Mouse (Mus musculus): ENCODE measurements at regions not wholly inside any gene's neighbourhood (a gene's known extent, or its start where the extent isn't known, plus 50 kb on each side); places are given as distances from the start of the nearest gene placed in this dataset.

DNA sequence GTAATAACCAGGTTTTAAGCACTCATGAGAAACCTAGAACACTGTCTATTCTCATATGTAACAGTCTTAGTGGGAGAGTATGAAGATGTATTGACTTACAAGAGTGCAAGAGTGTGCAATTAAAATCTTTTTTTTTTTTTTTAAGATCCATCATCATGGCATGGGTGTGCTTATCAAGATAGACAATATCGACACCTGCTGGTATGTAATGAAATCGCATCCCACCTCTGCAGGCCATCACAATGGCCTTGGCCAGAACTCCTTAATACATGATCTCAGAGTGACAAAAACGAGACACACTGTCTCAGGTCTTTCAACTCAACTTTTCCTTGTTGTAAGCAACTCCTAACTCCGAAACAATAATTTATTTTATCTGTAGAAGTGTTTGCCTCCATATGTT, 661.7 kb upstream of the Kdm8 start:
- no peak overlapping the region for H3K27ac ChIP-seq
- no peak overlapping the region for H3K4me3 ChIP-seq (replicated peaks)
- no peak overlapping the region for H3K4me2 ChIP-seq (replicated peaks)
- WGBS: 57% methylated on average over 4 of the region's 4 CpGs
- ATAC-seq: no peak
- no peak overlapping the region for H3K9ac ChIP-seq (replicated peaks)
- no peaks in the 10 kb centered on the region for H3K4me1 ChIP-seq (replicated peaks)
- no peaks in the 10 kb centered on the region for H3K36me3 ChIP-seq
- H3K27me3 ChIP-seq: no peaks in the 10 kb centered on the region
- no peaks in the 10 kb centered on the region for H3K9me3 ChIP-seq

DNA sequence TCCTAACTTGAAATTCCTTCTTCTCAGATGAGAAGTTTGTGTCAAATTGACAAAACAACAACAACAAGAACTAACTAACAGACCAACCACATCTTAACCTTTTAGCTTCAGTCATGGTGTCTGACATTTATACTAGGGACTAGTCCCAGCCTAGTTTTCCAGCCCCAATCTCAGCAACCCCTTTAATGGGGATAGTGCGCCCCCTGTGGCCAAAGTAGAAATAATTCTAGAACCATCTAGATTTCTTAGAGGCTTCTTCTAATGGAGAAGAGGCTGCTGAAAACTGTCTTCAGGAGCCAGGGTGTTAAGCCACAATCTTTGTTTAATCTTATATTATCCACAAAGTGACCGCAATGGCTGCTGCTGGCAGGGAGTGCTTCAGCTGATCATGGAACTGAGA, 659.5 kb upstream of the Kdm8 start:
- ATAC-seq: no peak
- H3K4me2 ChIP-seq (replicated peaks): no peak overlapping the region
- H3K9me3 ChIP-seq: no peaks in the 10 kb centered on the region
- H3K4me1 ChIP-seq (replicated peaks): no peaks in the 10 kb centered on the region
- H3K27ac ChIP-seq: no peak overlapping the region
- H3K9ac ChIP-seq (replicated peaks): no peak overlapping the region
- 80% methylated on average over 2 of the region's 2 CpGs for WGBS
- H3K27me3 ChIP-seq: no peaks in the 10 kb centered on the region
- H3K36me3 ChIP-seq: no peaks in the 10 kb centered on the region
- H3K4me3 ChIP-seq (replicated peaks): no peak overlapping the region

DNA sequence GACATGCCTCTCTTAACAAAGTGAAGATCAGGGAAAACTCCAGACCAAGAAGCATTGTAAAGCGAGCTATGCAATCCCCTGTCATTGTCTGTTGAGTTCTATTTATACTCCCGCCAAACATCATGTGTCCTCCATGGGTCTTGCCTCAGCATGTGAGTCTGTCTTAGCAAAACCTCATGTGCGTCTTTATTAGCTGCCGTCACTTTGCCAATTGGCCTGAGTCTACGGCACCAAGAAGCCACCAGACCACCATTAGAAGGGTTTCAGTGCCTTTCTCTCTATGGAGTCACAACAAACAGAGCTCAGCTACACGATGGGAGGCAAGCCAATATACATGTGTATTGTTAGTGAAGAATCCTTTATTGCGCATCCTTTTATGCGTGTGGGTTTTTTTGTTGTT, 658.6 kb upstream of the Kdm8 start:
- no peak overlapping the region for H3K27ac ChIP-seq
- WGBS: 91% methylated on average over 8 of the region's 8 CpGs
- ATAC-seq: no peak

DNA sequence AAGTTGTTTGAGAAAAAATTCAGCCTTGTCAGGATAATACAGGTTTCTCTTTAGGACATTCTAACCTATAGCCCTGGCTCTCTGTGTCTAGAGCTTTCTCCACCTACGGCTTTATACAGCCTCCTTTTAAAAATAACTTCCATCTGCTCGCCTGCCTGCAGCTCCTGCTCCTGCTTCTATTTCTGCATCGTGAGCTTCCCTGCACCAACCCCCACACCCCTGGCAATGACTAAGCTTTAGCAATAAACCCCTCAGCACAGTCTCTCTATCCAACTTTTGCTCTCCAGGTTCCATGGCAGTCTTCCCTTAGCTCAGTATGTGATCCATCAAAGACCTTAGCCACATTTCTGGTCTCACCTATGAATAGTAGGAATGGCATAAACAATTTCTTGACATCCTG, 655.7 kb upstream of the Kdm8 start:
- Histone ChIP-seq H3K27ac (no peak overlapping the region), H3K9ac (replicated peaks) (no peak overlapping the region), H3K36me3 (no peaks in the 10 kb centered on the region), H3K4me3 (replicated peaks) (no peak overlapping the region), H3K9me3 (no peaks in the 10 kb centered on the region), H3K4me2 (replicated peaks) (no peak overlapping the region), H3K4me1 (replicated peaks) (no peaks in the 10 kb centered on the region), H3K27me3 (no peaks in the 10 kb centered on the region)
- WGBS: 84% methylated on average over 3 of the region's 3 CpGs
- ATAC-seq: no peak

More for the DNA sequence above, 658.6 kb upstream of the Kdm8 start:
- H3K9ac ChIP-seq (replicated peaks): no peak overlapping the region
- H3K9me3 ChIP-seq: no peaks in the 10 kb centered on the region
- H3K4me2 ChIP-seq (replicated peaks): no peak overlapping the region
- H3K36me3 ChIP-seq: no peaks in the 10 kb centered on the region
- H3K27me3 ChIP-seq: no peaks in the 10 kb centered on the region
- no peak overlapping the region for H3K4me3 ChIP-seq (replicated peaks)
- no peaks in the 10 kb centered on the region for H3K4me1 ChIP-seq (replicated peaks)

DNA sequence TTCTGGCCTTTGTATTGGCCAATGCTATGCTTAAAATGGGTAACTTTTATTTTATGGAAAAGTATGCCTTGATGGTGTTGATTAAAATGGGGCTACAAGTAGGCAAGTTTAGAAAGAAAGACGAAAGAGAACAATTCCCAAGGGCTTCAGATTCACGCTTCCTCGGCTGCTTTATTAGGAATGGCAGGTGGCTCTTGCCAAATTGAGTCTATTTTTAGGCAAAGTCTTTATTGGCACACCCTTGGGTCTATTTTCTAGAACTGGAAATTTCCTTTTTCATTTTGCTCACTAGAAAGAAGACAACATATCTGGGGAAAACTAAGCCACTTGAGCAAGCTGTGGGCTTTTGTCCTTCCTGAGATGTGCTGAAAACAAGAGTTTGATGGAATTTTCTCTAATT, 641.4 kb upstream of the Kdm8 start:
- WGBS: 76% methylated on average over 3 of the region's 3 CpGs
- no peak for ATAC-seq
- no peak overlapping the region for H3K4me3 ChIP-seq (replicated peaks)

DNA sequence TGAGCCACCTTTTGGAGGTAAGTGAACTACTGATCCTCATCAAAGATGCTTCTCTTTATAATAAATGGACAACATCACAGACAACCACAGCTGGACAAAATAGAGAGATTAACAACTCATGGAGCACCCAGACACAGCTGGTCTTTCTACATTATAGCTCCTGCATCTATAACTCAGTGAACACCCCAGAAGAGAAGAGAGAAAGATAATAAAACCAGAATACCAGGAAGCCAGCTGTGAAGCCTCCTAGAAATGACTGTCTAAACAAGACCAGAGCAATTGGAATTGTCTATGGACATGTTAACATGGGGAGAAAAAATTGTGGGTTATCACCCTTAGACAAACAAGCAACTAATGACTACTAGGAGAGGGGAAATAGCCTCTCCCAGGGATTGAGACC, 609.8 kb upstream of the Kdm8 start:
- H3K27me3 ChIP-seq: no peaks in the 10 kb centered on the region
- H3K4me1 ChIP-seq (replicated peaks): no peaks in the 10 kb centered on the region
- no peak overlapping the region for H3K9ac ChIP-seq (replicated peaks)
- no peak overlapping the region for H3K27ac ChIP-seq
- ATAC-seq: no peak
- H3K4me2 ChIP-seq (replicated peaks): no peak overlapping the region
- no peaks in the 10 kb centered on the region for H3K36me3 ChIP-seq
- no peaks in the 10 kb centered on the region for H3K9me3 ChIP-seq
- H3K4me3 ChIP-seq (replicated peaks): no peak overlapping the region

More for the DNA sequence above, 641.4 kb upstream of the Kdm8 start:
- H3K4me1 ChIP-seq (replicated peaks): no peaks in the 10 kb centered on the region
- no peaks in the 10 kb centered on the region for H3K36me3 ChIP-seq
- H3K27me3 ChIP-seq: no peaks in the 10 kb centered on the region
- no peaks in the 10 kb centered on the region; the same call in 1 of the 2 replicates for H3K9me3 ChIP-seq
- no peak overlapping the region for H3K4me2 ChIP-seq (replicated peaks)
- no peak overlapping the region for H3K27ac ChIP-seq
- no peak overlapping the region for H3K9ac ChIP-seq (replicated peaks)

DNA sequence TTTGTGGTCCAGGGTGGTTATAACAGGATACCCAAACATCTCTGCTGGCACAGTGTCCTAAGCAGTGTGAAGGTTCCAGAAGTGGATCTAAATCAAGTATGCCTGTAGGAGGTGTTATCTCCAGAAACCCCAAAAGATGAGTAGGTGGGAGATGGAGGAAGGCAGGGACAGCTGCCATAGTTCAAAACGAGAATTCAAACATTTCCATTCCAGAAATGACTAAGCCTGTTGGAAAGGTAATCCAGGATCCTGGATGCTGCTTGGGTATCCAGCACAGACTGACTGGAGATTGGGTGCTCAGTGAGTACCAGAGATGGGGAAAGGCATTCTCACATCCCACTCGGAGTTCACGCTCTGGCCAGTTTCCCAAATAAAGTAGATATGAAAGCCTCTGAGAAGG, 607.9 kb upstream of the Kdm8 start:
- ATAC-seq: no peak
- Histone ChIP-seq H3K4me1 (replicated peaks) (no peaks in the 10 kb centered on the region), H3K36me3 (no peaks in the 10 kb centered on the region), H3K27ac (no peak overlapping the region), H3K4me2 (replicated peaks) (no peak overlapping the region), H3K4me3 (replicated peaks) (no peak overlapping the region), H3K27me3 (no peaks in the 10 kb centered on the region), H3K9ac (replicated peaks) (no peak overlapping the region), H3K9me3 (no peaks in the 10 kb centered on the region)
- 98% methylated on average over 3 of the region's 3 CpGs for WGBS

DNA sequence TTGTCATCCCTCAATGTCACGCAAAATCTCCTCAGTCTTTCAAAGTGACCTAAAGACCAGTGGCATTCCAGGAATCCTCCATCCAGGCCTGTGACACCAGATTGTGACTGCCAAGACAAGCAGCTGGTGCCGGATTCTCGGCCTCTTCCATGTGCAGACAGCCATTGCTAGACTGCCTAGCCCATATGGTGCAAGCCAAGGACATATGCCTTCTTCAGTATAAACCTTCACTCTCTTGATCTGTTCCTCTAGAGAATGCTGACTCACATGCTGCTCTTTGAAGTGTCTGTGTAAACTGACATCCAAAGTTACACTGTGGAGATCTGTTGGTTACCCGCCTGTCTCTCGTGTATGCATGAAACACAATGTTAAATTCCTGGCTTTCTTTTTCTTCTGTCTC, 589.4 kb upstream of the Kdm8 start:
- no peaks in the 10 kb centered on the region for H3K27me3 ChIP-seq
- H3K4me2 ChIP-seq (replicated peaks): no peak overlapping the region
- H3K4me3 ChIP-seq (replicated peaks): no peak overlapping the region
- no peak overlapping the region for H3K27ac ChIP-seq
- ATAC-seq: no peak
- no peaks in the 10 kb centered on the region for H3K36me3 ChIP-seq
- H3K9me3 ChIP-seq: no peaks in the 10 kb centered on the region
- 88% methylated on average over 5 of the region's 5 CpGs for WGBS
- no peak overlapping the region for H3K9ac ChIP-seq (replicated peaks)
- no peaks in the 10 kb centered on the region for H3K4me1 ChIP-seq (replicated peaks)

DNA sequence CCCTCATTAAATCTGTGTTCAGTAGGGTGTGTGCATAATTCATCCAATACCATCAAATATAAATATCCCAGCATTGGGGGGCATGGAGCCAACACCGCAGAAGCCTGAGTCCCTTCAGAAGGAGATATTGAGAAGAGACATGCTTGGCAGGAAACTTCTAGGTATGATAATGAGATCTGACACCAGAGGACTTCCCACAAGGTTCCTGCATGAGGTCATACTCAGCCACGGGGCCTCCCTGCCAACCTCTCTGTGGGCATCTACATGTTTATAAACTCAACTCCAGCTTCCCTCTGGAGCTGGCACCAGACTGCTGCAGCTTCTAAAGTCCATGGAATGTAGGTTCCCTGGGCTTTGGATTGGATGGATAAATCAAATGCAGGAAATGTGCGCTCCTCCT, 587.4 kb upstream of the Kdm8 start:
- ATAC-seq: no peak
- Histone ChIP-seq H3K4me3 (replicated peaks) (no peak overlapping the region), H3K9me3 (peaks cover under 1% of the 10 kb centered on the region; the same call in 1 of the 2 replicates), H3K4me2 (replicated peaks) (no peak overlapping the region), H3K9ac (replicated peaks) (no peak overlapping the region), H3K27me3 (no peaks in the 10 kb centered on the region), H3K27ac (no peak overlapping the region), H3K36me3 (no peaks in the 10 kb centered on the region), H3K4me1 (replicated peaks) (no peaks in the 10 kb centered on the region)
- WGBS: 87% methylated on average over 3 of the region's 3 CpGs

DNA sequence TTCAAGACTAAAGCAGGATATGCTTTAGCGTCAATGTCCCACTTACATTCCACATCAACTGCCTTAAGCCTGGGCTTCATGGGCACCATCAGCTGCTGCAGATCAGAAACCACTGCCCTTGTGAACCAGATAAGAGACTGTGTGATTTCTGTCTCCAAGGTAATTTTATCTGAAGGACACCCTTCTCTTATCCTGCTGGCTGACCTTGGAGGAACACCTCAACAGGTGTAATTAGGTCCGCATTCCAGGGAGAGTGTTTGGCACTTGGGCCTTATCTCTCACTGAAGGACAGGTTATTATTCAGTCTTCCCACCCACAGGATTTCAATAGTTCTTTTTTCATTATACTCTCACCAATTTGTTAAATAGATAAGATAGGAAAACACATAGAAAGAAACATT, 583.1 kb upstream of the Kdm8 start:
- no peak overlapping the region for H3K27ac ChIP-seq
- H3K4me1 ChIP-seq (replicated peaks): no peaks in the 10 kb centered on the region
- no peak overlapping the region for H3K4me3 ChIP-seq (replicated peaks)
- no peaks in the 10 kb centered on the region for H3K36me3 ChIP-seq
- no peak for ATAC-seq
- H3K9me3 ChIP-seq: peaks cover 6% of the 10 kb centered on the region
- H3K27me3 ChIP-seq: no peaks in the 10 kb centered on the region
- 100% methylated on average over 2 of the region's 2 CpGs for WGBS
- no peak overlapping the region for H3K4me2 ChIP-seq (replicated peaks)
- H3K9ac ChIP-seq (replicated peaks): no peak overlapping the region

DNA sequence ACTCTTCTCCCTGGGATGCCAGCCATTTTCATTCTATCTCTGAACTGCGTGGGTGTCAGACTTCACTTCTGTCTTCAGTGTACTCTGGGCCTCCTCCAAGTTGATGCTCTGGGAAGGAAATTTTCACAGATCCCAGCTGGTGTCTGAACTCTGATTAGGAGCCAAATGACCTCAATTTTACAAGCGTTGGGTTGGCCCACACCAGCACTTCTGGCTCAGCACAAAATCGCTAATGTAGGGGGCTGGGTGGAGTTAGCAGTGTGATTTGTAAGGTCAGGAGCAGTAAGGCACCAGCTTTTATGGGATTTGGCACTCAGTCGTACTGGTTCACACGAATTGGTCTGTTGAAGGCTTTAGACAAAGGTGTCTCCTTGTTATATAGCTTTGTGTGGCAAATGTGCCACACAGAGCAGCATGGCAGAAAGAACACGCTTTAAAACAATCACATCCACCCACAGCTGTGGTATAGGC, 576.3 kb upstream of the Kdm8 start:
- Histone ChIP-seq H3K4me2 (replicated peaks) (no peak overlapping the region), H3K4me3 (replicated peaks) (no peak overlapping the region), H3K9me3 (no peaks in the 10 kb centered on the region), H3K9ac (replicated peaks) (no peak overlapping the region), H3K27ac (no peak overlapping the region), H3K36me3 (no peaks in the 10 kb centered on the region), H3K4me1 (replicated peaks) (no peaks in the 10 kb centered on the region), H3K27me3 (no peaks in the 10 kb centered on the region)
- ATAC-seq: no peak
- 70% methylated on average over 6 of the region's 6 CpGs for WGBS

DNA sequence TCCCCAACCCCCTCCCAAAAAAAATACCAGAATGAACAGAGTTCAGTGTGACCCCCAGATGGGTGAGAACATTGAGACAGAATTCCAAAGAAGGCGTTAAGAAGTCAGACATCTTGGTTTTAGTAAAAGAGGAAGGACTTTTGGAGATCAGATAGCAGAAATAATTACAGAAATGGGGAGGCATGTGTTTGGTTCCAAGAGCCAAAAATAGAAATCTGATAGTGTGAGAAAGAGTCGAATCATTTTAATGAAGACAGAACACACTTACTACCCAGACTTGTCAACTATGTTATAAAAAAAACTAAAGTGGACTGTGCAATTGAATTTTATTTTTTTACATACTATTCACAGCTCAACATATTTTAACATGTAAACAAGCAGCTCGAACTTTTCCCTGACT, 575.9 kb upstream of the Kdm8 start:
- H3K27me3 ChIP-seq: no peaks in the 10 kb centered on the region
- no peaks in the 10 kb centered on the region for H3K9me3 ChIP-seq
- H3K9ac ChIP-seq (replicated peaks): no peak overlapping the region
- H3K36me3 ChIP-seq: no peaks in the 10 kb centered on the region
- H3K4me1 ChIP-seq (replicated peaks): no peaks in the 10 kb centered on the region
- H3K27ac ChIP-seq: no peak overlapping the region
- ATAC-seq: no peak
- 89% methylated on average over 3 of the region's 3 CpGs for WGBS
- no peak overlapping the region for H3K4me3 ChIP-seq (replicated peaks)
- H3K4me2 ChIP-seq (replicated peaks): no peak overlapping the region

DNA sequence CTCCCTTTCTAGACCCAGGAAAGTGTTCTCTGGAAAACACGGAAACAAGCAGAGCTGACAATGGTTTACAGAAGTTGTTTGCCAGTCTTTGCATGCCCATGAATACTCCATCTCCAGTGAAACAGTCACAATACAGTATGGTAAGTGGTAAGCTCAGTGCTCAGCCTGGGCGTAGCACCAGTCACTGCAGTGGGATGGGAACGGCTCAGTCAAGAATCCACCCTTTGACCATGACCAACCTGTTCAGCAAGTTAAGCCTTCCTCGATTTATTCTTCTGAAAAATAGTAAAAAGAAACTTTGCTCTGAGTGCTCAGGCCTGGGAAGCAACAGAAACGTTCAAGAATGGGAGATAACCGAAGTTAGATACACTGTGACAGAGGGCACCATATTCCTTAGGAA, 563.7 kb upstream of the Kdm8 start:
- no peak overlapping the region for H3K9ac ChIP-seq (replicated peaks)
- ATAC-seq: no peak
- 91% methylated on average over 6 of the region's 6 CpGs for WGBS
- no peak overlapping the region for H3K4me3 ChIP-seq (replicated peaks)
- H3K36me3 ChIP-seq: no peaks in the 10 kb centered on the region
- H3K27me3 ChIP-seq: no peaks in the 10 kb centered on the region
- H3K27ac ChIP-seq: no peak overlapping the region
- no peaks in the 10 kb centered on the region for H3K4me1 ChIP-seq (replicated peaks)
- no peak overlapping the region for H3K4me2 ChIP-seq (replicated peaks)
- no peaks in the 10 kb centered on the region for H3K9me3 ChIP-seq

Measured in midbrain, embryonic 13.5 days (tissue).